Mouse (Mus musculus): ENCODE measurements at regions not wholly inside any gene's neighbourhood (a gene's known extent, or its start where the extent isn't known, plus 50 kb on each side); places are given as distances from the start of the nearest gene placed in this dataset.

DNA sequence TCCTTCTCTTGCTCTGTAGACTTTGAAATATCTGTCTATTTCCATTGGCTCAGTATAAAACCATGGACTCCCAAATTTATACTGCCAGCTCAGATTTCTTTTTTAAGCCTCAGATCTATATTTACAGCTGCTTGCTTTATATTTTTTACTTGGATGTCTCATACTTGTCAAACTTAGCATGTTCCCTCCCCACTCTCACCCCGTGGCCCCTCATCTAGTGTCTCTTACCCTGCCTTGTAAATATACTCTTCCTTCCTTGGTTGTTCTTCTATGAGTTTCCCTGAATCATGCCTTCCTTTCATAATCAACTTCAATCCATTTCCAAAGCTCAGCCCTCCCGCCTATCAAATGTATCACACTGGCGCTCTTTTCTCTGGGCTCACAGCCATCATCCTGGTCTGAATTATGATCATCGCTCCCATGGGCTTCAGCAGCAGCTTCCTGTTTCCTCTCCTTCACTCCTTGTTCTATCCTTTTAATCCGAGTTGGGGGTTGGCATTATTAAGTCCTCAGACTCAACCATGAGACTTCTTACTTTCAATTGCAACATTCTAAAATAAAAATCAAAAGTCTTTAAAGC lies 177.0 kb upstream of the Cnr1 start:
- H3K9ac ChIP-seq (replicated peaks) = no peak overlapping the region
- H3K9me3 ChIP-seq (ENCODE audit: control insufficient read depth, low read length) = no peaks in the 10 kb centered on the region
- WGBS (ENCODE audit: insufficient replicate concordance) = 56% methylated on average over 5 of the region's 5 CpGs
- DNase-seq (ENCODE audit: low read depth in 3 of 3, low spot score in 3 of 3) (no peak), ATAC-seq (ENCODE audit: insufficient read depth) (no peak)
- H3K36me3 ChIP-seq (replicated peaks; ENCODE audit: control insufficient read depth, insufficient read depth, low read depth) = no peaks in the 10 kb centered on the region
- TF ChIP-seq EP300 (IDR thresholded peaks at IDR 0.05; ENCODE audit: low read depth) (no peak), CTCF (IDR thresholded peaks at IDR 0.05; ENCODE audit: low read depth) (no peak)
- no peaks in the 10 kb centered on the region for H3K4me1 ChIP-seq (replicated peaks; ENCODE audit: control insufficient read depth in 2 of 2, insufficient read depth in 2 of 2, low read length in 1 of 2)
- no peaks in the 10 kb centered on the region for H3K27me3 ChIP-seq (ENCODE audit: control insufficient read depth, insufficient read depth, low read length)
- H3K4me3 ChIP-seq (ENCODE audit: insufficient read depth in 1 of 2, low read depth in 2 of 2, low read length in 2 of 2) = no peak overlapping the region
- no peak overlapping the region for H3K4me2 ChIP-seq (ENCODE audit: low read depth)
- no peak overlapping the region for H3K27ac ChIP-seq

DNA sequence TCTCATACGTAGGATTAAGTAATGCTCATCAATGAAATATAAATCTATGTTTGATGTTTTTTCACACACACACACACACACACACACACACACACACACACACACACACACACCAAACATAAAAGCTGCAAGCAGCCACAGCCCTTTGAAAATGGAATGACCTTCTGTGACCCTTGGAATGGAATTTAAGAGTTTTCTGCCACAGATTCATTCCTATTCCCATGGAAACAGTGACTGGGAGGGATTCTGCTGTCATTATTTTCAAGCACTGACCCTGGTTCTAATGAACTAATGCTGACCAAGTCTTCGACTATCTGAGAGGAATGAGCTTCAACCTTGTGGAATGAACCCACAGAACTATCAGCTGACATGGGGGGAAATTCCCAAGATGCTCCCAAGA lies 156.7 kb upstream of the Cnr1 start:
- no peak for TF ChIP-seq EP300 (IDR thresholded peaks at IDR 0.05; ENCODE audit: low read depth)
- no peak for TF ChIP-seq CTCF (IDR thresholded peaks at IDR 0.05; ENCODE audit: low read depth)
- no peaks in the 10 kb centered on the region for H3K27me3 ChIP-seq (ENCODE audit: control insufficient read depth, insufficient read depth, low read length)
- ATAC-seq (ENCODE audit: insufficient read depth) (no peak), DNase-seq (ENCODE audit: low read depth in 3 of 3, low spot score in 3 of 3) (no peak)
- H3K36me3 ChIP-seq (replicated peaks; ENCODE audit: control insufficient read depth, insufficient read depth, low read depth) = no peaks in the 10 kb centered on the region
- no peak overlapping the region for H3K4me2 ChIP-seq (ENCODE audit: low read depth)
- no peak overlapping the region for H3K27ac ChIP-seq
- 50% methylated on average over 2 of the region's 2 CpGs for WGBS (ENCODE audit: insufficient replicate concordance)
- H3K9me3 ChIP-seq (ENCODE audit: control insufficient read depth, low read length) = no peaks in the 10 kb centered on the region
- no peaks in the 10 kb centered on the region for H3K4me1 ChIP-seq (replicated peaks; ENCODE audit: control insufficient read depth in 2 of 2, insufficient read depth in 2 of 2, low read length in 1 of 2)
- H3K9ac ChIP-seq (replicated peaks) = no peak overlapping the region
- H3K4me3 ChIP-seq (ENCODE audit: insufficient read depth in 1 of 2, low read depth in 2 of 2, low read length in 2 of 2) = no peak overlapping the region

DNA sequence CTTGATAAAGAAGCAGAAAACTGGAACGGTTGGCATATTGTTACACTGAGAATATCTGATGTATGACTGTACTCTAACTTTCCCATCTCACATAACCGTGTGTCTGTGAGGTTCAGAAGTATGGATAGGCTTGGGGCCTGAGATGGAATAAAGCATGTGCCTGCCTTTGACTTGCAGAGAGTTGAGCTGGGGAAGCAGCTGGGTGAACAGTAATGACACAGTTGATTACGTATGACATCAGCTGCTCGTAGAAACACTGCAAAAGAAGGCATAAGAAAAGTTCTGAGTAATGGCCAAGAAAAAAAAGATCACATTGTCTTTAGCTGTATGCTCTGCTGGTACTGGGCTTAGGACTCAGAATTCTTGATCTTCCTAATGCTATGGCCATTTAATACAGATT lies 138.4 kb upstream of the Cnr1 start:
- H3K27ac ChIP-seq = no peak overlapping the region
- no peaks in the 10 kb centered on the region for H3K36me3 ChIP-seq (replicated peaks; ENCODE audit: control insufficient read depth, insufficient read depth, low read depth)
- H3K4me2 ChIP-seq (ENCODE audit: low read depth) = no peak overlapping the region
- no peak overlapping the region for H3K4me3 ChIP-seq (ENCODE audit: insufficient read depth in 1 of 2, low read depth in 2 of 2, low read length in 2 of 2)
- ATAC-seq (ENCODE audit: insufficient read depth) (no peak), DNase-seq (ENCODE audit: low read depth in 3 of 3, low spot score in 3 of 3) (no peak)
- H3K9ac ChIP-seq (replicated peaks) = no peak overlapping the region
- H3K4me1 ChIP-seq (replicated peaks; ENCODE audit: control insufficient read depth in 2 of 2, insufficient read depth in 2 of 2, low read length in 1 of 2) = no peaks in the 10 kb centered on the region
- H3K9me3 ChIP-seq (ENCODE audit: control insufficient read depth, low read length) = no peaks in the 10 kb centered on the region
- TF ChIP-seq CTCF (IDR thresholded peaks at IDR 0.05; ENCODE audit: low read depth) (no peak), EP300 (IDR thresholded peaks at IDR 0.05; ENCODE audit: low read depth) (no peak)
- H3K27me3 ChIP-seq (ENCODE audit: control insufficient read depth, insufficient read depth, low read length) = no peaks in the 10 kb centered on the region
- WGBS (ENCODE audit: insufficient replicate concordance) = 70% methylated on average over 4 of the region's 4 CpGs

DNA sequence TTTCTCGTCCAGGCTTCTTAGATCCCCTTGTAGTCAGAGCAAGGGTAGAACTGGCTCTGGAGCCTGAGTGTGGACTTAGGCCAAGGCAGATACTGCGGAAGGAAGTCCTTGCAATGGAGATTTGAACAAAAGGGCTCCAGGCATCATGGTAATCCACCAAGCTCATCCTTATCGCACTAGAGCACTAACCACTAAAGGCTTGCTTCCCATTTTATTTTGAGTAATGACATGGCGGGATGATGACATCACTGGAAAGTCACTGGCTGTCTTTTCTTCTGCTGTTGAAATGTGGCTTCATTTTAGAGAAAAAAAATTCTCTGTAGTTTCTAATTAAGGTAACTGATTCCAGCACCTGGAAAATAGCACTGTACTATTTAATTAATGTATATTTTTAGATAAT lies 137.4 kb upstream of the Cnr1 start:
- DNase-seq (ENCODE audit: low read depth in 3 of 3, low spot score in 3 of 3) = peak in 1 of 3 experiments; percentile 1
- Histone ChIP-seq H3K27ac (no peak overlapping the region), H3K9me3 (ENCODE audit: control insufficient read depth, low read length) (no peaks in the 10 kb centered on the region), H3K4me2 (ENCODE audit: low read depth) (no peak overlapping the region), H3K27me3 (ENCODE audit: control insufficient read depth, insufficient read depth, low read length) (no peaks in the 10 kb centered on the region), H3K4me1 (replicated peaks; ENCODE audit: control insufficient read depth in 2 of 2, insufficient read depth in 2 of 2, low read length in 1 of 2) (no peaks in the 10 kb centered on the region), H3K36me3 (replicated peaks; ENCODE audit: control insufficient read depth, insufficient read depth, low read depth) (no peaks in the 10 kb centered on the region), H3K9ac (replicated peaks) (no peak overlapping the region), H3K4me3 (ENCODE audit: insufficient read depth in 1 of 2, low read depth in 2 of 2, low read length in 2 of 2) (no peak overlapping the region)
- TF ChIP-seq EP300 (IDR thresholded peaks at IDR 0.05; ENCODE audit: low read depth) (no peak), CTCF (IDR thresholded peaks at IDR 0.05; ENCODE audit: low read depth) (no peak)
- no peak for ATAC-seq (ENCODE audit: insufficient read depth)
- WGBS (ENCODE audit: insufficient replicate concordance) = 40% methylated on average over 4 of the region's 4 CpGs

DNA sequence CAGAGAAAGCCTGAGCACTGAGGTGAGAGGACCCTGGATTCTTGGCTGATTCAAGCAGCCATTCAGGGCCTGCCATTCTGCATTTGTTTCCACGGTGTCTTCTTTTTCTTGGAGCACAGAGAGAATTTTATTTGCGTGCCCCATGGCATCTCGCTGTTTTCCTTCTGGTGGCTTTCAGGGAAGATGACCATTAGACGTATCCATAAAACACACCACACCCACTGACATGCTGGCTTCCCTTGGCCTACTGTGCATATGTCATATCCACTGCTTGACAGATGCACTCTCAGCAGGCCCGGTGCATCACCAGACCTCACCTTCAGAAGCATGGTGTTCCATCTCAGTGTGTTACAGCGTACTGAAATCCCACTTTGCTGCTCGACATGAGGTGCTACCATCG lies 131.0 kb upstream of the Cnr1 start:
- 80% methylated on average over 8 of the region's 8 CpGs for WGBS (ENCODE audit: insufficient replicate concordance)
- no peak for ATAC-seq (ENCODE audit: insufficient read depth)
- H3K36me3 ChIP-seq (replicated peaks; ENCODE audit: control insufficient read depth, insufficient read depth, low read depth) = no peaks in the 10 kb centered on the region

More for the DNA sequence above, 131.0 kb upstream of the Cnr1 start:
- Histone ChIP-seq H3K4me3 (ENCODE audit: insufficient read depth in 1 of 2, low read depth in 2 of 2, low read length in 2 of 2) (no peak overlapping the region), H3K4me2 (ENCODE audit: low read depth) (no peak overlapping the region), H3K9ac (replicated peaks) (no peak overlapping the region), H3K4me1 (replicated peaks; ENCODE audit: control insufficient read depth in 2 of 2, insufficient read depth in 2 of 2, low read length in 1 of 2) (no peaks in the 10 kb centered on the region), H3K9me3 (ENCODE audit: control insufficient read depth, low read length) (no peaks in the 10 kb centered on the region), H3K27ac (no peak overlapping the region), H3K27me3 (ENCODE audit: control insufficient read depth, insufficient read depth, low read length) (no peaks in the 10 kb centered on the region)
- DNase-seq (ENCODE audit: low read depth in 3 of 3, low spot score in 3 of 3) = no peak
- TF ChIP-seq EP300 (IDR thresholded peaks at IDR 0.05; ENCODE audit: low read depth) (no peak), CTCF (IDR thresholded peaks at IDR 0.05; ENCODE audit: low read depth) (no peak)
